Mouse (Mus musculus): ENCODE measurements around the gene Gm20517. TPM values are rescaled to one million over a fixed set of nuclear protein-coding genes. Genes with fewer than 3 reads are reported as not detected.
"Not testable (repeated sequence)": the region's sequence is repeated elsewhere in the genome, so short reads cannot be mapped to it uniquely, and the experiment has no call there.

The Gm20517 gene
- polyA plus RNA-seq, 1 experiment = 1.3 TPM

DNA sequence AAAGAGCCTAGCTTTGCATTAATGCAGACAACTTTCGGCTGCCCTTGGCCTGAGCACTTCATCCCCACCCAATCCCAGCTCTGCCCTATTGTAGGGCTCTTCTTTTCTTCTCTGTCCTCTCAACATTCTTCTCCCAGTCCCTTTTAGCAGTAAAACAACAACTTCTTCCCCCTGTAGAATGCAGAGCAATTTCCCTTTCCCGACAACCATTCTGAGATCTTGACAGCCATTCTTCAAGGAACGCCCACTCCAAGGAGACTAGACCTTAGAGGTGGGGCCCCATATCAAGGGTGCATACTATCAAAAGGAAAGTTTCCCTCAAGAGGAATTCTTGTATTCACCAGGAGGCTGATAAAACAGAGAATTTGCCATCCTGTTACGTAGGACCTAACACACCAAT, 37.6 kb downstream of the Gm20517 start:
- Histone ChIP-seq H3K79me2 (ENCODE audit: control insufficient read depth, insufficient read depth) (no peaks in the 10 kb centered on the region), H3K79me3 (ENCODE audit: low read depth) (no peaks in the 10 kb centered on the region), H3ac (ENCODE audit: control insufficient read depth, insufficient read length, low read depth) (no peak overlapping the region), H3K27me3 (ENCODE audit: control insufficient read depth, insufficient read depth, insufficient read length) (no peaks in the 10 kb centered on the region), H3K36me3 (ENCODE audit: control insufficient read depth, insufficient read depth) (peaks cover 8% of the 10 kb centered on the region), H3K4me3 (ENCODE audit: insufficient read depth, poor library complexity, severe bottlenecking) (no peak overlapping the region)
- no peak for TF ChIP-seq MAX (IDR thresholded peaks at IDR 0.05)
- TF ChIP-seq CTCF (IDR thresholded peaks at IDR 0.05; ENCODE audit: control insufficient read depth, insufficient read depth, insufficient read length) = no peak
- no peak for TF ChIP-seq FOSL1 (IDR thresholded peaks at IDR 0.05; ENCODE audit: insufficient read depth, low read length, poor library complexity, severe bottlenecking)
- TF ChIP-seq CEBPB (IDR thresholded peaks at IDR 0.05; ENCODE audit: low read depth) = no peak
- no peak for TF ChIP-seq MYOD1 (IDR thresholded peaks at IDR 0.05; ENCODE audit: control insufficient read depth, insufficient read length, low read depth)
- no peak for TF ChIP-seq MYOG (IDR thresholded peaks at IDR 0.05; ENCODE audit: control insufficient read depth, extremely low read depth, insufficient read length)
- TF ChIP-seq USF1 (IDR thresholded peaks at IDR 0.05; ENCODE audit: low read depth) = no peak

DNA sequence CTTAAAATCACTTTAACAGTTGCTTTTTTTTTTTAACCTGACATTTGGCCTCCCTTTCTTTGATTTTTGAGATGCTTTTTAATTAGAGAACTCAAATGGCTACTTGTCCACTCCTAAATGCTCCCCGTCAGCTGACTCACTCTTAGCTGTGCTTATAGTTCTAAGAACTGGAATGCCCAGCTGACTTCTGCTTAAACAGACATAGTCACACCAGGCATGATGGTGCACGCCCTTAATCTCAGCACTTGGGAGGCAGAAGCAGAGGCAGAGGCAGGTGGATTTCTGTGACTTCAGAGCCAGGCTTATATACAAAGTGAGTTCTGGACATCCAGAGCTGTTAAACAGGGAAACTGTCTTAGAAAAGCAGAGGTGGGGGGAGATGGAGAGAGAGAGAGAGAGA, 40.6 kb downstream of the Gm20517 start:
- no peaks in the 10 kb centered on the region for H3K79me2 ChIP-seq (ENCODE audit: control insufficient read depth, insufficient read depth)
- no peak overlapping the region for H3K4me3 ChIP-seq (ENCODE audit: insufficient read depth, poor library complexity, severe bottlenecking)
- no peak overlapping the region for H3ac ChIP-seq (ENCODE audit: control insufficient read depth, insufficient read length, low read depth)
- H3K27me3 ChIP-seq (ENCODE audit: control insufficient read depth, insufficient read depth, insufficient read length) = no peaks in the 10 kb centered on the region
- H3K36me3 ChIP-seq (ENCODE audit: control insufficient read depth, insufficient read depth) = peaks cover 8% of the 10 kb centered on the region
- TF ChIP-seq MYOD1 (IDR thresholded peaks at IDR 0.05; ENCODE audit: control insufficient read depth, insufficient read length, low read depth) (no peak), FOSL1 (IDR thresholded peaks at IDR 0.05; ENCODE audit: insufficient read depth, low read length, poor library complexity, severe bottlenecking) (no peak), USF1 (IDR thresholded peaks at IDR 0.05; ENCODE audit: low read depth) (no peak), MAX (IDR thresholded peaks at IDR 0.05) (no peak), CTCF (IDR thresholded peaks at IDR 0.05; ENCODE audit: control insufficient read depth, insufficient read depth, insufficient read length) (no peak), CEBPB (IDR thresholded peaks at IDR 0.05; ENCODE audit: low read depth) (no peak)
- no peaks in the 10 kb centered on the region for H3K79me3 ChIP-seq (ENCODE audit: low read depth)

- not testable (repeated sequence) for H3K4me3 ChIP-seq (ENCODE audit: insufficient read depth, poor library complexity, severe bottlenecking); H3K79me3 ChIP-seq (ENCODE audit: low read depth)
Measured at GRCm38 (mm10) chr17:47654346-47654745, 43.0 kb downstream of the Gm20517 start.

DNA sequence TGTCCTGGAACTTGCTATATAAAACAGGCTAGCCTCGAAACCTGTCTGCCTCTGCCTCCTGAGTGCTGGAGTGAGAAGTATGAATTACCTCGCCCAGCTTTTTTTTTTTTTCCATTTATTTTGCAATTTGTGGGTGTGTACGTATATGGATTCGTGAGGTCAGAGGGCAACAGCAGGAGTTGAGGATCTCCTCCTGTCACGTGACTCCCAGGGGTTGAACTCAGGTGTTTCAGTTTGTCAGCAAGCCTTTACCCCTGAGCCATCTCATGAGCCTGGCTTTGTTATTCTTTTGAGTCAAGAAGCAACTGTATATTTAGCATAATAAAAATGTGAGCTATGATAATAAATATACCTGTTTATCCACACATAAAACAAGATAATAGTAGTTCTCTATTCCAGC, 44.3 kb downstream of the Gm20517 start:
- Histone ChIP-seq H3K36me3 (ENCODE audit: control insufficient read depth, insufficient read depth) (no peaks in the 10 kb centered on the region), H3K4me3 (ENCODE audit: insufficient read depth, poor library complexity, severe bottlenecking) (no peak overlapping the region), H3K27me3 (ENCODE audit: control insufficient read depth, insufficient read depth, insufficient read length) (no peaks in the 10 kb centered on the region), H3ac (ENCODE audit: control insufficient read depth, insufficient read length, low read depth) (no peak overlapping the region), H3K79me2 (ENCODE audit: control insufficient read depth, insufficient read depth) (no peaks in the 10 kb centered on the region), H3K79me3 (ENCODE audit: low read depth) (no peaks in the 10 kb centered on the region)
- TF ChIP-seq CEBPB (IDR thresholded peaks at IDR 0.05; ENCODE audit: low read depth) = no peak
- TF ChIP-seq USF1 (IDR thresholded peaks at IDR 0.05; ENCODE audit: low read depth) = no peak
- TF ChIP-seq MAX (IDR thresholded peaks at IDR 0.05) = no peak
- no peak for TF ChIP-seq FOSL1 (IDR thresholded peaks at IDR 0.05; ENCODE audit: insufficient read depth, low read length, poor library complexity, severe bottlenecking)
- TF ChIP-seq CTCF (IDR thresholded peaks at IDR 0.05; ENCODE audit: control insufficient read depth, insufficient read depth, insufficient read length) = no peak
- TF ChIP-seq MYOG (IDR thresholded peaks at IDR 0.05; ENCODE audit: control insufficient read depth, extremely low read depth, insufficient read length) = no peak
- TF ChIP-seq MYOD1 (IDR thresholded peaks at IDR 0.05; ENCODE audit: control insufficient read depth, insufficient read length, low read depth) = no peak

More at GRCm38 (mm10) chr17:47654346-47654745, 43.0 kb downstream of the Gm20517 start:
- not testable (repeated sequence) for H3K27me3 ChIP-seq (ENCODE audit: control insufficient read depth, insufficient read depth, insufficient read length); H3K79me2 ChIP-seq (ENCODE audit: control insufficient read depth, insufficient read depth); H3ac ChIP-seq (ENCODE audit: control insufficient read depth, insufficient read length, low read depth); H3K36me3 ChIP-seq (ENCODE audit: control insufficient read depth, insufficient read depth)

DNA sequence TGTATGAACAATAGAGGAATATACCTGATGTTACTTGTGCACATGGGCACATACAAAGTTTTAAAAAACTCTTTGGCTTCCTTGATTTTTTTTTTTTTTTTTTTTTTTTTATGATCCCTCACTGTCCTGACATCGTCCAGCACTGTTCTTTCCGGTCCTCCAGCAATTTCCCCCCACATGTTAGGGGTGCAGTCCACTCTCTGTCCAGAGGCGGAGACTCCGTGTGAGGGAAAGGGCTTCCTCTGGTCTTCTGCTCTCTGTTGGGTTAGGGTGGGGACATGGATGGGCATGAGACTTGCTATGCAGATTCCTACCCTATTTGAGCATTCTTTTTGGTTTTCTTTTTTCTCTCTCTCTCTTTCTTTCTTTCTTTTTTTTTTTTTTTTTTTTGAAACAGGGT, 46.5 kb downstream of the Gm20517 start:
- no peaks in the 10 kb centered on the region for H3K79me2 ChIP-seq (ENCODE audit: control insufficient read depth, insufficient read depth)
- TF ChIP-seq FOSL1 (IDR thresholded peaks at IDR 0.05; ENCODE audit: insufficient read depth, low read length, poor library complexity, severe bottlenecking) (no peak), MYOD1 (IDR thresholded peaks at IDR 0.05; ENCODE audit: control insufficient read depth, insufficient read length, low read depth) (no peak), CEBPB (IDR thresholded peaks at IDR 0.05; ENCODE audit: low read depth) (no peak), CTCF (IDR thresholded peaks at IDR 0.05; ENCODE audit: control insufficient read depth, insufficient read depth, insufficient read length) (no peak), USF1 (IDR thresholded peaks at IDR 0.05; ENCODE audit: low read depth) (no peak), MYOG (IDR thresholded peaks at IDR 0.05; ENCODE audit: control insufficient read depth, extremely low read depth, insufficient read length) (no peak), MAX (IDR thresholded peaks at IDR 0.05) (no peak)
- no peaks in the 10 kb centered on the region for H3K79me3 ChIP-seq (ENCODE audit: low read depth)
- no peak overlapping the region for H3K4me3 ChIP-seq (ENCODE audit: insufficient read depth, poor library complexity, severe bottlenecking)
- H3K36me3 ChIP-seq (ENCODE audit: control insufficient read depth, insufficient read depth) = no peaks in the 10 kb centered on the region
- no peak overlapping the region for H3ac ChIP-seq (ENCODE audit: control insufficient read depth, insufficient read length, low read depth)
- H3K27me3 ChIP-seq (ENCODE audit: control insufficient read depth, insufficient read depth, insufficient read length) = no peaks in the 10 kb centered on the region

DNA sequence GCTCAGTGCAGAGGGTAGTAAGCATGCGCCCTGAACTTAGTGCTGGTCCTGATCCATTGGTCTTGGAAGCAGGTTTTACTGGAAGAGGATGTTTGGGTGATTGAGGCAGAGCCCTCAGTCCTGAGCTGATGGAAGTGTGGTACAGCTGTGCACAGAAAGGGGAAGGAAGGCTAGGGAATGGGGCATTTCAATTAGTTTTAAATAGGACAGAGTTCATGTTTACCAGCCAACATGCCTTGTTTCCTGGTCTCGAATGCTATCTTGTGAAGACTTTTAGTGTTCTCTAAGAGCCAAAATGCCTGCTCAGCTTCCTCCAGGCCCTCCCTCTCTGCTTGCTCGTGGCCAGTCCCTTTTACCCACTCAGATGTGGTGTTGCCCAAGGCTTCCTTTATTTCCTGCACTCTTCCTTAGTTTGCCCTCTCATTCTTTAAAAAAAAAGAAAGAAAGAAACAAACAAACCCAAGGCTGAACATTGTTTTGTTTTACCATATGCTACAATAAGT, 47.4 kb downstream of the Gm20517 start:
- no peaks in the 10 kb centered on the region for H3K79me2 ChIP-seq (ENCODE audit: control insufficient read depth, insufficient read depth)
- no peak for TF ChIP-seq USF1 (IDR thresholded peaks at IDR 0.05; ENCODE audit: low read depth)
- no peak for TF ChIP-seq MYOG (IDR thresholded peaks at IDR 0.05; ENCODE audit: control insufficient read depth, extremely low read depth, insufficient read length)
- no peak for TF ChIP-seq FOSL1 (IDR thresholded peaks at IDR 0.05; ENCODE audit: insufficient read depth, low read length, poor library complexity, severe bottlenecking)
- no peak for TF ChIP-seq CTCF (IDR thresholded peaks at IDR 0.05; ENCODE audit: control insufficient read depth, insufficient read depth, insufficient read length)
- TF ChIP-seq MYOD1 (IDR thresholded peaks at IDR 0.05; ENCODE audit: control insufficient read depth, insufficient read length, low read depth) = no peak
- no peak for TF ChIP-seq MAX (IDR thresholded peaks at IDR 0.05)
- TF ChIP-seq CEBPB (IDR thresholded peaks at IDR 0.05; ENCODE audit: low read depth) = no peak
- H3K36me3 ChIP-seq (ENCODE audit: control insufficient read depth, insufficient read depth) = no peaks in the 10 kb centered on the region
- no peaks in the 10 kb centered on the region for H3K27me3 ChIP-seq (ENCODE audit: control insufficient read depth, insufficient read depth, insufficient read length)
- no peak overlapping the region for H3K4me3 ChIP-seq (ENCODE audit: insufficient read depth, poor library complexity, severe bottlenecking)
- no peaks in the 10 kb centered on the region for H3K79me3 ChIP-seq (ENCODE audit: low read depth)
- no peak overlapping the region for H3ac ChIP-seq (ENCODE audit: control insufficient read depth, insufficient read length, low read depth)

Measured in C2C12 (cell line).